Mouse (Mus musculus) brain, embryonic 14.5 days (tissue): ENCODE data around the gene Elf4.

Experiments
- CTCF ChIP-seq: fragments of 200-500 bp; IDR thresholded peaks from 2 replicates; pipeline ENCODE4 v1.5.1; 2012; ENCODE audit warnings: inconsistent platforms, mild to moderate bottlenecking, moderate library complexity, borderline replicate concordance; ENCODE audit not compliant: insufficient read depth, insufficient read length; ENCODE audit errors: extremely low read depth
- POLR2A ChIP-seq: fragments of 200-500 bp; IDR thresholded peaks from 2 replicates; pipeline ENCODE4 v1.6.1; 2012; ENCODE audit warnings: mild to moderate bottlenecking, inconsistent platforms, borderline replicate concordance; ENCODE audit not compliant: poor library complexity, insufficient read depth, insufficient read length, severe bottlenecking; ENCODE audit errors: extremely low read depth

DNA sequence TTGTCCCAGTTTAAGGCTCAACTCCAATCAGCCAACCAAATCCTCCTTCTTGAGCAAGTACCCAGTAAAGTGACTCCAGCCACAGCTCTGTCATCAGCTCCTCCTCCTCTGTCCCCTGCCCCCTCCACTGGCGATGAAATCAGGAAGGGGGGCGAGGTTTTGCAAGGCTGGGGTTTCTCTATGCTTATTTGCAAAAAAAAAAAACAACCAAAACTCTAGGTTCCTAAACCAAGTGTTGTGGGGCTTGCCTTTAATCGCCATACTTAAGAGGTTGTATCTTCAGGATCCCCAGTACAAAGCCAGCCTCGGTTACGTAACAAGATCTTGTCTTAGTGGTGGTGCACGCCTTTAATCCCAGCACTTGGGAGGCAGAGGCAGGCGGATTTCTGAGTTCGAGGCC, 34.3 kb downstream of the Elf4 start:
- TF ChIP-seq CTCF (no peak), POLR2A (no peak)
